Mouse (Mus musculus): ENCODE data around the gene Tut4. TPM values are rescaled to one million over a fixed set of nuclear protein-coding genes. Genes with fewer than 3 reads are reported as not detected.

Tut4 gene
- 22.0 and 26.3 TPM in 2 replicates for total RNA-seq (2012; rRNA removed)
- total RNA-seq (2014; rRNA removed), result 20.9 and 23.5 TPM in 2 replicates
- 40.2 and 67.4 TPM in 2 replicates for polyA plus RNA-seq (2012; ENCODE audit: insufficient read length, low read depth)

DNA sequence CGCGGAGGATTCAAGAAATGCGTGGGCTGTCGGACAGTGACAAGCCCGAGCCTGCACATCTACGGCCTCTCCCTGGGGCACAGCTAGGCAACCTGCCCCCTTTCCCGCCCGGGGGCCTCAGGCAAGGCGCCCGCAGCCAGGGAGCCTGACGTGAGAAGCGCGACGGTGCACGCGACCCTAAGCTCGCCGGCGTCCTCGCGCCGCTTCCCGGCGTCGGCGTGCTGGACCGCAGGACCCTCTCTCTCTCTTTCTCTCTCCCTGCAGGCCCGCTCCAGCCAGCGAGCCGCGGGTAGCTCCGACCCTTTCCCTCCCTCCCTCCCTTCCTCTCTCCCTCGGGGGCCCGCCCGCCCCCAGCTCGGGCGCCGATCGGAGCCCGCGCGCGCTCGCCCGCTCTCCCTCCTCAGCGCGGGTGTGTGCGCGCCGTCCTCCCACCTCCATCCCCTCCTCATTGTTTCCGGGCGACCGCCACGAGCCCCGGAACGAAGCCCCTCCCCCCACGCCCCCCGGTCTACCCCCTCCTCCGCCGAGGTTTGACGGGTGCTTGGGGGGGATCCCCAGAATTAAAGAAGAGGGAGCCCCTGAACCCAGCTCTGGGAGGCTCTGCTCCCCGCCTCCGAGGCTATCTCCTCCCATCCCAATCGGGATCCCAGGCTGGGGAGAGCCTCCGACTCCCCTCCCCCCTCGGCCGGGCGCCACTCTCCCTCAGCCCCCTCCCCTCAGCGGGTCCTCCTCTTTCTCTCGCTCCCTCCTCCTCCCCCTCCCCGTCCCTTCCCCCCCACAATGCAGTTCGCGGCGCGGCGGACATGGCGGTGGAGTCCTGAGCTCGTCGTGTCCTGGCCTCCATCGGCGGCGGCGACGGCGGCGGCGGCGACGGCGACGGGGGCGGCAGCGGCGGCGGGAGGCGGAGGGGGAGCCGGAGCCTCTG lies at the start of gene Tut4:
TSS of gene Tut4 (plus strand) at position 196 of the 925 bp plus-strand sequence.
- in situ Hi-C loops (cut with MboI; ENCODE audit: low pct_ligation_motif_present, low pct_unique_long_range_greater_than_20kb, low sequenced_read_pairs), result no loop called here
- dilution Hi-C loops (cut with MboI; ENCODE audit: extremely low pct_ligation_motif_present, extremely low pct_unique_long_range_greater_than_20kb, low sequenced_read_pairs), result no loop called here
- Histone ChIP-seq H3K9ac (ENCODE audit: insufficient read depth, low read depth) (peak within 1 kb of the TSS; percentile 85), H3K79me2 (replicated peaks; ENCODE audit: control insufficient read depth, extremely low read depth, insufficient read depth, poor library complexity, severe bottlenecking) (peaks cover 24% of the 10 kb centered on the region), H3K4me1 (ENCODE audit: control insufficient read depth in 1 of 2, insufficient read depth in 2 of 2) (peaks cover 0 to 25% of the 10 kb centered on the region in 2 experiments; a peak in 2 of 4 replicates), H3K27ac (ENCODE audit: insufficient read depth, low read depth) (peak within 1 kb of the TSS; percentile 90), H3K27me3 (replicated peaks) (no peaks in the 10 kb centered on the region), H3K4me2 (ENCODE audit: insufficient read depth, low read depth, poor library complexity, severe bottlenecking) (peak within 1 kb of the TSS; percentile 99), H3K36me3 (replicated peaks in 1 of 2; ENCODE audit: control insufficient read depth in 1 of 2, insufficient read depth in 1 of 2, low read length in 1 of 2) (peaks cover 0 to 6% of the 10 kb centered on the region in 2 experiments), H3K4me3 (replicated peaks in 1 of 3; ENCODE audit: low read depth in 2 of 3, low read length in 2 of 3, poor library complexity in 1 of 3) (peak within 1 kb of the TSS; percentile 61 to 87 (median 80)), H3K9me3 (replicated peaks; ENCODE audit: low read length) (no peaks in the 10 kb centered on the region)
- TF ChIP-seq MYC (IDR thresholded peaks at IDR 0.05; ENCODE audit: low read depth, low read length), result peak; percentile 31; the same call in 1 of the 2 replicates
- TF ChIP-seq CHD2 (IDR thresholded peaks at IDR 0.05; ENCODE audit: low read length), result peak; percentile 75; the same call in 1 of the 2 replicates
- no peak for TF ChIP-seq ZKSCAN1 (IDR thresholded peaks at IDR 0.05; ENCODE audit: borderline replicate concordance, low read depth, low read length)
- no peak for TF ChIP-seq USF2 (conservative IDR thresholded peaks at IDR 0.05; ENCODE audit: low read depth, low read length)
- peak; percentile 59 for TF ChIP-seq IRF4 (IDR thresholded peaks at IDR 0.05; ENCODE audit: low read depth, low read length)
- 0 out of 2 replicates have a peak, but pooled peaks have one; percentile 25 for TF ChIP-seq TCF12 (IDR thresholded peaks at IDR 0.05; ENCODE audit: low read depth, low read length)
- TF ChIP-seq EP300 (IDR thresholded peaks at IDR 0.05; ENCODE audit: low read length), result peak; percentile 41; the same call in 1 of the 2 replicates
- TF ChIP-seq JUN (IDR thresholded peaks at IDR 0.05; ENCODE audit: insufficient read depth, low read depth, low read length), result no peak
- no peak for TF ChIP-seq KAT2A (IDR thresholded peaks at IDR 0.05; ENCODE audit: insufficient replicate concordance, low read length)
- peak; percentile 90 for TF ChIP-seq CHD1 (IDR thresholded peaks at IDR 0.05; ENCODE audit: low read depth, low read length)
- TF ChIP-seq HCFC1 (IDR thresholded peaks at IDR 0.05; ENCODE audit: low read depth, low read length), result peak; percentile 45
- TF ChIP-seq MAFK (IDR thresholded peaks at IDR 0.05; ENCODE audit: insufficient replicate concordance, low read length), result no peak
- TF ChIP-seq ETS1 (conservative IDR thresholded peaks at IDR 0.05; ENCODE audit: low read depth, low read length), result 0 out of 2 replicates have a peak, but pooled peaks have one; percentile 13
- TF ChIP-seq BHLHE40 (IDR thresholded peaks at IDR 0.05; ENCODE audit: low read depth, low read length), result peak; percentile 89
- peak; percentile 62; the same call in 1 of the 2 replicates for TF ChIP-seq MAZ (IDR thresholded peaks at IDR 0.05; ENCODE audit: low read depth, low read length)
- TF ChIP-seq SIN3A (IDR thresholded peaks at IDR 0.05; ENCODE audit: low read length), result no peak
- peak; percentile 18; the same call in 1 of the 2 replicates for TF ChIP-seq ELF1 (IDR thresholded peaks at IDR 0.05; ENCODE audit: low read depth, low read length)
- peak; percentile 25; the same call in 1 of the 2 replicates for TF ChIP-seq NRF1 (IDR thresholded peaks at IDR 0.05; ENCODE audit: low read depth, low read length)
- TF ChIP-seq PAX5 (IDR thresholded peaks at IDR 0.05; ENCODE audit: low read length), result no peak
- TF ChIP-seq MAX (IDR thresholded peaks at IDR 0.05; ENCODE audit: low read length), result peak; percentile 77; the same call in 1 of the 2 replicates
- TF ChIP-seq ZMIZ1 (IDR thresholded peaks at IDR 0.05; ENCODE audit: low read depth, low read length), result peak; percentile 40; the same call in 1 of the 2 replicates
- no peak for TF ChIP-seq JUND (conservative IDR thresholded peaks at IDR 0.05; ENCODE audit: low read depth, low read length)
- peak; percentile 14; the same call in 1 of the 2 replicates for TF ChIP-seq NELFE (IDR thresholded peaks at IDR 0.05; ENCODE audit: low read depth, low read length)
- TF ChIP-seq UBTF (IDR thresholded peaks at IDR 0.05; ENCODE audit: low read depth, low read length), result peak; percentile 89; the same call in 1 of the 2 replicates
- TF ChIP-seq POLR2A (IDR thresholded peaks at IDR 0.05; ENCODE audit: low read depth, low read length), result peak; percentile 54
- DNase-seq (ENCODE audit: extremely low read depth), result peak; percentile 81
